Mouse (Mus musculus): ENCODE measurements around the gene Adra1d.

Adra1d gene

GRCm38 (mm10) chr2:131496125-131496820, 65.8 kb downstream of the Adra1d start:
- DNase-seq (ENCODE audit: low read depth, low spot score), result no peak

Measured in mesoderm, embryonic 11.5 days (tissue).